Mouse (Mus musculus): ENCODE results near the gene Slc38a5. TPM values are rescaled to one million over a fixed set of nuclear protein-coding genes. Genes with fewer than 3 reads are reported as not detected.

Gene Slc38a5
- polyA plus RNA-seq (2012; rRNA removed): 33.2 and 39.8 TPM in 2 replicates

DNA sequence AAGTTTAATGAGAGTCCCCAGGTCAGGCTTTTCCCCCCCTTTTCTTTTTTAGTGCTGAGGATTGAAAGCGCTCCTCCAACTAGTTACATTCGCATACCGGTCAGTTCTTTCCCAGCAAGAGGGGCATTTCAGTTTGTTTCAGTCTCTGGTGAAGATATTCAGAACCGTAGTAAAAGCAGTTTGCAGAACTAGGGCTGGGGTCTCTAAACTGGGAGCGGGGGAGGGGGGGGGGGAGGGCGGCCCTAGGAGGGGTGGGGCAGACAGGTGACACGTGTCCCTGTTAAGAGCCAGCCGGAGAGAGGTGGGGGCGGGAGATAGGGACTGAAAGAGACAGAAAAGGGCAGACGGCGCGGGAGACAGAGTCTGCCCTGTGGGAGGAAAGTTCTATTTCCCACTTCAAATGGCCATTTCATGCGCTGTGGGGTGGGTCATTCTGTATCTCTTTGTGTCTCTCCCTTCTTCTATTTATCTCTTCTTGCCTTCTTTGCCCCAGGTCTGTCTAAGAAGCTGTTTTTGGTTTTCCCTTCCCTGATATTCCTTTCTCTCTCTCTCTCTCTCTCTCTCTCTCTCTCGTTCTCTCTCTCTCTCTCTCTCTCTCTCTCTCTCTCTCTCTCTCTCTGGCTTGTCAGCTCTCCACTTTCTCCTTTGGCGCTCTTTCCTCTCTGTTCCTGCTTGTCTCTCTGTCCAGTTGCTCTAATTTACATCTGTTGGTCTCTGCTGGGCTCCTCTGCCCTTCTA lies at the start of gene Slc38a5:
Gene Slc38a5 (plus strand): TSS at position 51 of the 738 bp plus-strand sequence.
- DNase-seq (ENCODE audit: low read depth in 1 of 2, low spot score in 2 of 2): no peak

GRCm38 (mm10) chrX:8222296-8222677 lies 48.6 kb upstream of the Slc38a5 start:
- no peak overlapping the region for H3K27ac ChIP-seq (ENCODE audit: insufficient read depth, low read length)
- H3K27me3 ChIP-seq (ENCODE audit: control insufficient read depth, insufficient read depth, low read length): no peaks in the 10 kb centered on the region
- TF ChIP-seq POLR2A (IDR thresholded peaks at IDR 0.05; ENCODE audit: low read depth, low read length) (no peak), CTCF (IDR thresholded peaks at IDR 0.05; ENCODE audit: extremely low read depth, insufficient read depth, insufficient read length, insufficient replicate concordance) (no peak)
- DNase-seq (ENCODE audit: low read depth in 1 of 2, low spot score in 2 of 2): no peak
- H3K4me3 ChIP-seq (ENCODE audit: extremely low read depth, insufficient read depth, insufficient read length): no peak overlapping the region
- 72% methylated on average over 3 of the region's 3 CpGs for WGBS
- H3K4me1 ChIP-seq (ENCODE audit: control insufficient read depth, insufficient read depth, insufficient read length): no peaks in the 10 kb centered on the region
- H3K36me3 ChIP-seq (ENCODE audit: control insufficient read depth, insufficient read depth, low read length): no peaks in the 10 kb centered on the region

More for the DNA sequence above, at the start of gene Slc38a5:
- Histone ChIP-seq H3K4me1 (ENCODE audit: control insufficient read depth, insufficient read depth, insufficient read length) (no peaks in the 10 kb centered on the region), H3K36me3 (ENCODE audit: control insufficient read depth, insufficient read depth, low read length) (no peaks in the 10 kb centered on the region), H3K27me3 (ENCODE audit: control insufficient read depth, insufficient read depth, low read length) (no peaks in the 10 kb centered on the region), H3K27ac (ENCODE audit: insufficient read depth, low read length) (no peak within 1 kb of the TSS), H3K4me3 (ENCODE audit: extremely low read depth, insufficient read depth, insufficient read length) (peak within 1 kb of the TSS; percentile 18; the same call in 1 of the 2 replicates)
- 14% methylated on average over 13 of the region's 15 CpGs for WGBS
- TF ChIP-seq POLR2A (IDR thresholded peaks at IDR 0.05; ENCODE audit: low read depth, low read length) (no peak), CTCF (IDR thresholded peaks at IDR 0.05; ENCODE audit: extremely low read depth, insufficient read depth, insufficient read length, insufficient replicate concordance) (no peak)

- Histone ChIP-seq H3K4me3 (ENCODE audit: extremely low read depth, insufficient read depth, insufficient read length) (no peak overlapping the region), H3K27ac (ENCODE audit: insufficient read depth, low read length) (no peak overlapping the region), H3K27me3 (ENCODE audit: control insufficient read depth, insufficient read depth, low read length) (no peaks in the 10 kb centered on the region), H3K36me3 (ENCODE audit: control insufficient read depth, insufficient read depth, low read length) (no peaks in the 10 kb centered on the region), H3K4me1 (ENCODE audit: control insufficient read depth, insufficient read depth, insufficient read length) (no peaks in the 10 kb centered on the region)
- DNase-seq (ENCODE audit: low read depth in 1 of 2, low spot score in 2 of 2): no peak
- TF ChIP-seq CTCF (IDR thresholded peaks at IDR 0.05; ENCODE audit: extremely low read depth, insufficient read depth, insufficient read length, insufficient replicate concordance) (no peak), POLR2A (IDR thresholded peaks at IDR 0.05; ENCODE audit: low read depth, low read length) (no peak)
- whole genome bisulfite sequencing: 84% methylated on average over 7 of the region's 7 CpGs
Measured at GRCm38 (mm10) chrX:8222678-8223421, 48.1 kb upstream of the Slc38a5 start.

GRCm38 (mm10) chrX:8223473-8223872 lies 47.5 kb upstream of the Slc38a5 start:
- no peaks in the 10 kb centered on the region for H3K27me3 ChIP-seq (ENCODE audit: control insufficient read depth, insufficient read depth, low read length)
- DNase-seq (ENCODE audit: low read depth in 1 of 2, low spot score in 2 of 2): no peak
- H3K36me3 ChIP-seq (ENCODE audit: control insufficient read depth, insufficient read depth, low read length): no peaks in the 10 kb centered on the region
- H3K27ac ChIP-seq (ENCODE audit: insufficient read depth, low read length): no peak overlapping the region
- no peaks in the 10 kb centered on the region for H3K4me1 ChIP-seq (ENCODE audit: control insufficient read depth, insufficient read depth, insufficient read length)
- WGBS: 87% methylated on average over 7 of the region's 7 CpGs
- H3K4me3 ChIP-seq (ENCODE audit: extremely low read depth, insufficient read depth, insufficient read length): no peak overlapping the region
- TF ChIP-seq CTCF (IDR thresholded peaks at IDR 0.05; ENCODE audit: extremely low read depth, insufficient read depth, insufficient read length, insufficient replicate concordance): no peak
- TF ChIP-seq POLR2A (IDR thresholded peaks at IDR 0.05; ENCODE audit: low read depth, low read length): no peak

DNA sequence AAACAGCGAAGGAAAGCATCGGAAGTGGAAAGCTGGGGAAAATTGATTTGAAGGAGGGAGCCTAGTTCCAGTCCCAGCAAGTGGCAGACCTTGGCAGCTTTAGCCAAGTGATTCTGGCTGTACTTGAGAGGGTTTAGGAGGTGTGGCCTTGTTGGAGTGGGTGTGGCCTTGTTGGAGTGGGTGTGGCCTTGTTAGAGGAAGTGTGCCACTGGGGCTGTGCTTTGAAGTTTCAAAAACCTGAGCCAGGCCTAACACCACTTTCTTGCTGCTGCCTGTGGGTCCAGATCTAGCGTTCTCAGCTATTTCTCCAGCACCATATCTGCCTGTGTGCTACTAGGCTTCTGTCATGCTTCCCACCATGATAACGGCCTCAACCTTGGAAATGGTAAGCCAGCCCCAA lies 40.7 kb upstream of the Slc38a5 start:
- no peaks in the 10 kb centered on the region for H3K4me1 ChIP-seq (ENCODE audit: control insufficient read depth, insufficient read depth, insufficient read length)
- TF ChIP-seq CTCF (IDR thresholded peaks at IDR 0.05; ENCODE audit: extremely low read depth, insufficient read depth, insufficient read length, insufficient replicate concordance): no peak
- TF ChIP-seq POLR2A (IDR thresholded peaks at IDR 0.05; ENCODE audit: low read depth, low read length): no peak
- no peaks in the 10 kb centered on the region for H3K36me3 ChIP-seq (ENCODE audit: control insufficient read depth, insufficient read depth, low read length)
- H3K4me3 ChIP-seq (ENCODE audit: extremely low read depth, insufficient read depth, insufficient read length): no peak overlapping the region
- DNase-seq (ENCODE audit: low read depth in 1 of 2, low spot score in 2 of 2): no peak
- 83% methylated on average over 4 of the region's 4 CpGs for WGBS
- H3K27ac ChIP-seq (ENCODE audit: insufficient read depth, low read length): no peak overlapping the region
- H3K27me3 ChIP-seq (ENCODE audit: control insufficient read depth, insufficient read depth, low read length): no peaks in the 10 kb centered on the region

DNA sequence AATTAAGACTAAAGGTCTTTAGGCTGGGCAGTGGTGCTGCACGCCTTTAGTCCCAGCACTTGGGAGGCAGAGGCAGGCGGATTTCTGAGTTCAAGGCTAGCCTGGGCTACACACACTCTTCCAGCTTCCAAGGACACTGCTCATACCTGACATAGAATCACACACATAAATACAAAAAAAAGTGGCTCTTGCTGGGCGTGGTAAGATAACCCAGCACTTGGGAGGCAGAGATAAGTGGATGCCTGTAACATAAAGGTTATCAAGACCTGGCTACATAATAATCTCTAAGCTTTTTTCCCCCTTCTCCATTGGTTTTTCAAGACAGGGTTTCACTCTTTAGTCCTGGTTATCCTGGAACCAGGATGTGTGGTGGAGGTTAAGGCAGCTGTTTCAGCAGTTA lies 37.3 kb upstream of the Slc38a5 start:
- no peaks in the 10 kb centered on the region for H3K36me3 ChIP-seq (ENCODE audit: control insufficient read depth, insufficient read depth, low read length)
- no peak overlapping the region for H3K4me3 ChIP-seq (ENCODE audit: extremely low read depth, insufficient read depth, insufficient read length)
- no peak for TF ChIP-seq CTCF (IDR thresholded peaks at IDR 0.05; ENCODE audit: extremely low read depth, insufficient read depth, insufficient read length, insufficient replicate concordance)
- TF ChIP-seq POLR2A (IDR thresholded peaks at IDR 0.05; ENCODE audit: low read depth, low read length): no peak
- 81% methylated on average over 3 of the region's 3 CpGs for WGBS
- H3K27me3 ChIP-seq (ENCODE audit: control insufficient read depth, insufficient read depth, low read length): no peaks in the 10 kb centered on the region
- H3K4me1 ChIP-seq (ENCODE audit: control insufficient read depth, insufficient read depth, insufficient read length): no peaks in the 10 kb centered on the region
- H3K27ac ChIP-seq (ENCODE audit: insufficient read depth, low read length): no peak overlapping the region
- no peak for DNase-seq (ENCODE audit: low read depth in 1 of 2, low spot score in 2 of 2)

DNA sequence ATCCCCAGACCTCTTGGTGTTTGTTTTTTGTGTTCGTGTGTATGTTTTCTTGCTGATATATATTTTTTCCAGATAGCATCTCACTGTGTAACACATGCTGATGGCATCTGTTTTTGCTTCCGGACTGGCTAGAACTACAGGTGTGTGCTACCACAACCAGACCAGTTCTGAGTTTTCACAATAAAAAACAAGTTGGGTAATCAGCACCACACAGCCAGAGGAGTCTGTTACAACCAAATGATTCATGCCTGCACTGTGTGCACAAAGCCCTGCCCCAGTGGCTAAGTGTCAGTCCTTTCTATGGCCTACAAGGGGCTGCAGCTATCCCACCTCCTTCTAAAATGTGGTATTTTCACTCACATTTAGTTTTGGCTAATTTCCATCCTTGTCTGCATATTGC lies 34.2 kb upstream of the Slc38a5 start:
- Histone ChIP-seq H3K27ac (ENCODE audit: insufficient read depth, low read length) (no peak overlapping the region), H3K27me3 (ENCODE audit: control insufficient read depth, insufficient read depth, low read length) (no peaks in the 10 kb centered on the region), H3K4me1 (ENCODE audit: control insufficient read depth, insufficient read depth, insufficient read length) (no peaks in the 10 kb centered on the region), H3K4me3 (ENCODE audit: extremely low read depth, insufficient read depth, insufficient read length) (no peak overlapping the region), H3K36me3 (ENCODE audit: control insufficient read depth, insufficient read depth, low read length) (no peaks in the 10 kb centered on the region)
- DNase-seq (ENCODE audit: low read depth in 1 of 2, low spot score in 2 of 2): no peak
- TF ChIP-seq CTCF (IDR thresholded peaks at IDR 0.05; ENCODE audit: extremely low read depth, insufficient read depth, insufficient read length, insufficient replicate concordance) (no peak), POLR2A (IDR thresholded peaks at IDR 0.05; ENCODE audit: low read depth, low read length) (no peak)
- 93% methylated on average over 2 of the region's 2 CpGs for WGBS
